Mouse (Mus musculus): ENCODE measurements around the gene Mcf2l.

The Mcf2l gene

GRCm38 (mm10) chr8:12873357-12874046 is at the start of gene Mcf2l:
Mcf2l (plus strand) TSS chr8:12873806.
- peak; percentile 80 for ATAC-seq (ENCODE audit: insufficient number of reproducible peaks, low FRiP score, low TSS enrichment)

- no peak for ATAC-seq (ENCODE audit: insufficient number of reproducible peaks, low FRiP score, low TSS enrichment)
These were observed 49.0 kb upstream of the Mcf2l start for GRCm38 (mm10) chr8:12824562-12824961.

GRCm38 (mm10) chr8:12825236-12825635 is 48.4 kb upstream of the Mcf2l start:
- no peak for ATAC-seq (ENCODE audit: insufficient number of reproducible peaks, low FRiP score, low TSS enrichment)

- ATAC-seq (ENCODE audit: insufficient number of reproducible peaks, low FRiP score, low TSS enrichment): no peak
These were observed 47.8 kb upstream of the Mcf2l start for GRCm38 (mm10) chr8:12825686-12826237.

GRCm38 (mm10) chr8:12827124-12827523 is 46.5 kb upstream of the Mcf2l start:
- no peak for ATAC-seq (ENCODE audit: insufficient number of reproducible peaks, low FRiP score, low TSS enrichment)

GRCm38 (mm10) chr8:12828298-12828697 is 45.3 kb upstream of the Mcf2l start:
- no peak for ATAC-seq (ENCODE audit: insufficient number of reproducible peaks, low FRiP score, low TSS enrichment)

- no peak for ATAC-seq (ENCODE audit: insufficient number of reproducible peaks, low FRiP score, low TSS enrichment)
These were observed 44.2 kb upstream of the Mcf2l start for GRCm38 (mm10) chr8:12829381-12829780.

GRCm38 (mm10) chr8:12831659-12832589 is 41.7 kb upstream of the Mcf2l start:
- no peak for ATAC-seq (ENCODE audit: insufficient number of reproducible peaks, low FRiP score, low TSS enrichment)

GRCm38 (mm10) chr8:12833616-12834015 is 40.0 kb upstream of the Mcf2l start:
- no peak for ATAC-seq (ENCODE audit: insufficient number of reproducible peaks, low FRiP score, low TSS enrichment)

GRCm38 (mm10) chr8:12840834-12841233 is 32.8 kb upstream of the Mcf2l start:
- ATAC-seq (ENCODE audit: insufficient number of reproducible peaks, low FRiP score, low TSS enrichment): no peak

GRCm38 (mm10) chr8:12842342-12842995 is 31.1 kb upstream of the Mcf2l start:
- ATAC-seq (ENCODE audit: insufficient number of reproducible peaks, low FRiP score, low TSS enrichment): no peak

GRCm38 (mm10) chr8:12844347-12844950 is 29.2 kb upstream of the Mcf2l start:
- no peak for ATAC-seq (ENCODE audit: insufficient number of reproducible peaks, low FRiP score, low TSS enrichment)

GRCm38 (mm10) chr8:12846447-12846846 is 27.2 kb upstream of the Mcf2l start:
- no peak for ATAC-seq (ENCODE audit: insufficient number of reproducible peaks, low FRiP score, low TSS enrichment)

GRCm38 (mm10) chr8:12851241-12851640 is 22.4 kb upstream of the Mcf2l start:
- no peak for ATAC-seq (ENCODE audit: insufficient number of reproducible peaks, low FRiP score, low TSS enrichment)

- ATAC-seq (ENCODE audit: insufficient number of reproducible peaks, low FRiP score, low TSS enrichment): no peak
These were observed 17.6 kb upstream of the Mcf2l start for GRCm38 (mm10) chr8:12856038-12856437.

- peak; percentile 66; the same call in 1 of the 2 replicates for ATAC-seq (ENCODE audit: insufficient number of reproducible peaks, low FRiP score, low TSS enrichment)
These were observed 10.5 kb upstream of the Mcf2l start for GRCm38 (mm10) chr8:12863061-12863460.

GRCm38 (mm10) chr8:12863608-12864007 is 10.0 kb upstream of the Mcf2l start:
- 0 out of 2 replicates have a peak, but pooled peaks have one; percentile 18 for ATAC-seq (ENCODE audit: insufficient number of reproducible peaks, low FRiP score, low TSS enrichment)

- ATAC-seq (ENCODE audit: insufficient number of reproducible peaks, low FRiP score, low TSS enrichment): no peak
These were observed 7.8 kb upstream of the Mcf2l start for GRCm38 (mm10) chr8:12865790-12866189.

GRCm38 (mm10) chr8:12869661-12870060 is 3.9 kb upstream of the Mcf2l start:
- no peak for ATAC-seq (ENCODE audit: insufficient number of reproducible peaks, low FRiP score, low TSS enrichment)

- ATAC-seq (ENCODE audit: insufficient number of reproducible peaks, low FRiP score, low TSS enrichment): no peak
These were observed 3.0 kb upstream of the Mcf2l start for GRCm38 (mm10) chr8:12870656-12871055.

All from cerebellum, adult (tissue).